Mouse (Mus musculus): ENCODE data around the gene Ptdss2. TPM values are rescaled to one million over a fixed set of nuclear protein-coding genes. Genes with fewer than 3 reads are reported as not detected.

The Ptdss2 gene
- polyA plus RNA-seq, 1 experiment from 2014 or later = 95.8 TPM

DNA sequence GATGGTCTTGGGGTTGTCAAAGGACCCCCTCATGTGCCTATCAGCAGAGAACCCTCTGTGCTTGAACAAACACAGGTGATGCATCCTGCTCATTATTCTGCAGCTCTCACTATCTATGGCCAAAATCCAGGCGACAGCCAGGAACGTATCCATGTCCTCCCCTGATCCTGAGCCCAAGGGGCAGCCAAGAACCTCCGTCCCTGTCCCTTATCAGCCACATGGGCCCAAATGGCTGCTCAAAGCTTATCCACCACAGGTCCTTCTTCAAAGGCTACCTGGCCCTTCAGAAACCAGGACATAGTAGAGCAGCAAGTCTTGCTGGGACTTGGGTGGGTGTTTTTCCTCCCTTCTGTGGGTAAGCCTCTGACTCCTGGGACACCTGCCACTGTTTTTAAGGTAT lies 66.0 kb downstream of the Ptdss2 start:
- 88% methylated on average over 3 of the region's 3 CpGs for WGBS
- Histone ChIP-seq H3K4me3 (ENCODE audit: low read length) (no peak overlapping the region), H3K9me3 (ENCODE audit: control insufficient read depth, low read length) (no peaks in the 10 kb centered on the region), H3K4me2 (ENCODE audit: low read length) (no peak overlapping the region), H3K36me3 (ENCODE audit: control insufficient read depth, insufficient read depth, low read length) (peaks cover 26% of the 10 kb centered on the region), H3K27ac (ENCODE audit: low read depth, low read length) (no peak overlapping the region), H3K9ac (ENCODE audit: low read depth, low read length) (no peak overlapping the region), H3K27me3 (replicated peaks; ENCODE audit: control insufficient read depth, insufficient read depth, low read length) (no peaks in the 10 kb centered on the region), H3K4me1 (ENCODE audit: control insufficient read depth, insufficient read depth, low read depth, low read length) (peaks cover 11% of the 10 kb centered on the region)
- ATAC-seq = no peak

DNA sequence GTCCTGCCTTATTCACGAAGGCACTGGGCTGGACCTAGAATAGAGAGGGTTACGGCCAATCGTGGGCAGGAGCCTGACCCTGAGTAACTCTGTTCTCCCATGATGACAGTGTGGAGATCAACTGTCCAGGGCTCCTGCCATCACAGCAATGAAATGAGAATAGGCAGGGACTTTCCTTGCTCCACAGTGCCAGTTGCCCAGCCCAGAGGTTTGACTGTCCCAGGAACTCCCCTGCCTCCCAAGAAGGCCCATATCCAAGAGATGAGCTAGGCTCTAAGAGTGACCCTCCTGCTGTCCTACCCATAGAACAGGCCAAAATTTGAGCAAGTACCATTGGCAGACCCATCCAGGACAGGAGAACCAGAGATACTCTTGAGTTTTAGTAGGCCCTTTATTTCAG lies 66.6 kb downstream of the Ptdss2 start:
- no peaks in the 10 kb centered on the region for H3K27me3 ChIP-seq (replicated peaks; ENCODE audit: control insufficient read depth, insufficient read depth, low read length)
- no peak for ATAC-seq
- H3K9me3 ChIP-seq (ENCODE audit: control insufficient read depth, low read length) = no peaks in the 10 kb centered on the region
- H3K4me1 ChIP-seq (ENCODE audit: control insufficient read depth, insufficient read depth, low read depth, low read length) = peaks cover 11% of the 10 kb centered on the region
- no peak overlapping the region for H3K9ac ChIP-seq (ENCODE audit: low read depth, low read length)
- H3K36me3 ChIP-seq (ENCODE audit: control insufficient read depth, insufficient read depth, low read length) = peaks cover 26% of the 10 kb centered on the region
- no peak overlapping the region for H3K27ac ChIP-seq (ENCODE audit: low read depth, low read length)
- H3K4me3 ChIP-seq (ENCODE audit: low read length) = no peak overlapping the region
- WGBS = 95% methylated on average over 3 of the region's 3 CpGs
- H3K4me2 ChIP-seq (ENCODE audit: low read length) = no peak overlapping the region

DNA sequence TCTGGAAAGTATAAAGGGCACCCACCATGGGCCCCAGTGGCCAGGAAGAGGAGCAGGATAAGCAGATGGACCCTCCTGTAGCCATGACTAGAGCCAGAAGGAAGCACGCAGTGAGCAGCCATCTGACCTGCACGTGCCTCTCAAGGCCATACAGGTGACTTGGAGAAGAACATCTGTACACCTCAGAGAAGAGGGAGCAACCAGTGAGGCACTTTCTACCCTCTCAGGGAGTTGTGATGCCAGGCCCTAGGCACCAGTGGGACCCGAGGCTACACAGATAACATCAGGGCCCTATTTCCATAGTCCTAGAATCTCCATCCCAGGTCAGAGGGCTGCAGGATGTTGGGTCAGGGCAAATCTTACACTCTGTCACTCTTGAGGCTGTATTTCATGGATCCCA lies 68.0 kb downstream of the Ptdss2 start:
- H3K9me3 ChIP-seq (ENCODE audit: control insufficient read depth, low read length) = no peaks in the 10 kb centered on the region
- ATAC-seq = no peak
- H3K4me3 ChIP-seq (ENCODE audit: low read length) = no peak overlapping the region
- H3K4me2 ChIP-seq (ENCODE audit: low read length) = no peak overlapping the region
- no peak overlapping the region for H3K27ac ChIP-seq (ENCODE audit: low read depth, low read length)
- peaks cover 16% of the 10 kb centered on the region for H3K4me1 ChIP-seq (ENCODE audit: control insufficient read depth, insufficient read depth, low read depth, low read length)
- H3K36me3 ChIP-seq (ENCODE audit: control insufficient read depth, insufficient read depth, low read length) = peaks cover 26% of the 10 kb centered on the region
- no peaks in the 10 kb centered on the region for H3K27me3 ChIP-seq (replicated peaks; ENCODE audit: control insufficient read depth, insufficient read depth, low read length)
- no peak overlapping the region for H3K9ac ChIP-seq (ENCODE audit: low read depth, low read length)
- WGBS = 100% methylated on average over 3 of the region's 3 CpGs

DNA sequence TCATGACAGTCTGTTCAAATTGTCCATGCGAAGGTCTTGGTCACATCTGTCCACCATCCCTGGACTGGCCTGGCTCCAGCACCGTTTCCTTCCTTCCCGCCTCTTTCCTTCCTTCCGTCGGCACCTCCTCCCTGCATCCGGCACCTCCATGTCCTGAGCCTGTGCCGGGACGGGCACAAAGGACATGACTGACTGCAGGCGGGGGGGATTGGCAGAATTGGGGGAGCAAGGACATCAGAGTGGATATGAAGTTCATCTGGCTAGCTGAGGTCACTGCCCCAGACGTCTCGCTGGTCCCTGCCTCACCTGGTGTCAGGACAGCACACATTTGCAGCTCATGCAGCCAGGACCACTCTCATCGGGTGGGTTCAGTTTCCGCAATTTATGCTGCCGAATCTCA lies 68.9 kb downstream of the Ptdss2 start:
- no peak overlapping the region for H3K27ac ChIP-seq (ENCODE audit: low read depth, low read length)
- peaks cover 19% of the 10 kb centered on the region for H3K4me1 ChIP-seq (ENCODE audit: control insufficient read depth, insufficient read depth, low read depth, low read length)
- H3K36me3 ChIP-seq (ENCODE audit: control insufficient read depth, insufficient read depth, low read length) = peaks cover 26% of the 10 kb centered on the region
- no peaks in the 10 kb centered on the region for H3K9me3 ChIP-seq (ENCODE audit: control insufficient read depth, low read length)
- no peak overlapping the region for H3K4me3 ChIP-seq (ENCODE audit: low read length)
- no peak overlapping the region for H3K9ac ChIP-seq (ENCODE audit: low read depth, low read length)
- no peak for ATAC-seq
- 91% methylated on average over 14 of the region's 14 CpGs for WGBS
- H3K4me2 ChIP-seq (ENCODE audit: low read length) = no peak overlapping the region
- H3K27me3 ChIP-seq (replicated peaks; ENCODE audit: control insufficient read depth, insufficient read depth, low read length) = no peaks in the 10 kb centered on the region

DNA sequence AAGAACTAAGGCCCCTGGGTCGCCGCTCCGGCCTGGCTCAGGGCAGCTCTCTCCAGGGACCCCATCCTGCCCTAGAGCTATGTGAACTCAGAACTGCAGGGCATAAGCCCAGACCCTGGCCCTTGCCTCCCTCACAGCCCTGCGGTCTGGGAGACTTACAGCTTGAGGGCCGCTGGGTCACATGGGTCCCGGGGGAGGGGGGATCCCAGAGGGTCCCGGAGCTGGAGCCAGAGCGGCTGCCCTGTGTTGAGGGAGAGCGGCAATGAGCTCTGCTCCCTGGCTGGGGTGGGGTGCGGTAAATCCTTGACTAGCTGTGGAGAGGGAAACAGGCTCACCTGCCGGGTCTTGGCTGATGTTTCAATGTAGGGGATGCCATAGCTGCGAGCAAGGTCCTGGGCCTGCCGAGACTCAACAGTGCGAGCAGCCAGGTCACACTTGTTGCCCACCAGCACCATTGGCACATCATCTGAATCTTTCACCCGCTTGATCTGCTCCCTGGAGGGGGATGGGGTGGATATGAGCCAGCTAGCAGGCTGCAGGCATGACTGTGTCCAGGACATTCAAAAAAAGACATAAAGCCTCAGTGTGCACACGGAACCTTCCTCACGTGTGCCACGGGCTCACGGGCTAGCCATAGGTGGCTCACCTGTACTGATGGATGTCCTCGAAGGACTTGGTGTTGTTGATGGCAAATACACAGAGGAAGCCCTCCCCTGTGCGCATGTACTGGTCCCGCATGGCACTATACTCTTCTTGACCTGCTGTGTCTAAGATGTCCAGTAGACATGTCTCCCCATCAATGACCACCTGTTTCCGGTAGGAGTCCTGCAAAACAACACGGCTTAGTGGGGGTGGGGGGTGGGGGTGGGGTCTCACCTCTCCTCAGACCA lies 69.9 kb downstream of the Ptdss2 start:
- Histone ChIP-seq H3K36me3 (ENCODE audit: control insufficient read depth, insufficient read depth, low read length) (peaks cover 26% of the 10 kb centered on the region), H3K9ac (ENCODE audit: low read depth, low read length) (no peak overlapping the region), H3K27ac (ENCODE audit: low read depth, low read length) (no peak overlapping the region), H3K4me1 (ENCODE audit: control insufficient read depth, insufficient read depth, low read depth, low read length) (peaks cover 19% of the 10 kb centered on the region), H3K4me2 (ENCODE audit: low read length) (peak overlapping the region; percentile 99), H3K9me3 (ENCODE audit: control insufficient read depth, low read length) (no peaks in the 10 kb centered on the region), H3K27me3 (replicated peaks; ENCODE audit: control insufficient read depth, insufficient read depth, low read length) (no peaks in the 10 kb centered on the region), H3K4me3 (ENCODE audit: low read length) (no peak overlapping the region; the same call in 1 of the 2 replicates)
- ATAC-seq = no peak
- 88% methylated on average over 24 of the region's 24 CpGs for WGBS

DNA sequence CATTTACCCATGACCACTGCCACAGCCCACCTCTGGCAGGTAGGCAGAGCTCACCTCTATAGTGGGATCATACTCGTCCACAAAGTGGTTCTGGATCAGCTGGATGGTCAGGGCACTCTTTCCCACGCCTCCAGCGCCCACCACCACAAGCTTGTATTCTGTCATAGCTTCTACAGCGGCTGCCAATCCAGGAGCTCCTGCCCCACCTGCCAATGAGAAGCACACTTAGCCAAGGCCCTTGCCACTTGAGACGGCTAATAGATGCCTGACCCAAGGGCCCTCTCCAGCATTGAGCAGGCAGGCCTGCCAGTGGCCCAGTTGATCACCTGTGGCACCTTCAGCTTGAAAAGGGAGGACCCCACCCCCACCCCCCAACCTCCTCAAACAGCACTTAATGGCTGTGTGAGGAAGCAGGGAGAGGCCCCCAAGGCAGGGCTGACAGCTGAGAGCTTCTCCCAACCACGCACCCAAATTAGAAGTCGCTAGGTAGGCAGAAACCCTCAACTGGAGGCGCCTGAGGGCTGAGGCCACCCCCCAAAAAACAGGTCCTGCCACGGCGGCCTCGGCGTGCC lies 70.7 kb downstream of the Ptdss2 start:
- Histone ChIP-seq H3K27me3 (replicated peaks; ENCODE audit: control insufficient read depth, insufficient read depth, low read length) (no peaks in the 10 kb centered on the region), H3K4me3 (ENCODE audit: low read length) (peak overlapping the region; percentile 69), H3K9ac (ENCODE audit: low read depth, low read length) (peak overlapping the region; percentile 98), H3K4me1 (ENCODE audit: control insufficient read depth, insufficient read depth, low read depth, low read length) (peaks cover 19% of the 10 kb centered on the region), H3K27ac (ENCODE audit: low read depth, low read length) (peak overlapping the region; percentile 87; the same call in 1 of the 2 replicates), H3K4me2 (ENCODE audit: low read length) (peak overlapping the region; percentile 99), H3K36me3 (ENCODE audit: control insufficient read depth, insufficient read depth, low read length) (peaks cover 26% of the 10 kb centered on the region), H3K9me3 (ENCODE audit: control insufficient read depth, low read length) (no peaks in the 10 kb centered on the region)
- ATAC-seq = no peak
- WGBS = 30% methylated on average over 12 of the region's 12 CpGs

DNA sequence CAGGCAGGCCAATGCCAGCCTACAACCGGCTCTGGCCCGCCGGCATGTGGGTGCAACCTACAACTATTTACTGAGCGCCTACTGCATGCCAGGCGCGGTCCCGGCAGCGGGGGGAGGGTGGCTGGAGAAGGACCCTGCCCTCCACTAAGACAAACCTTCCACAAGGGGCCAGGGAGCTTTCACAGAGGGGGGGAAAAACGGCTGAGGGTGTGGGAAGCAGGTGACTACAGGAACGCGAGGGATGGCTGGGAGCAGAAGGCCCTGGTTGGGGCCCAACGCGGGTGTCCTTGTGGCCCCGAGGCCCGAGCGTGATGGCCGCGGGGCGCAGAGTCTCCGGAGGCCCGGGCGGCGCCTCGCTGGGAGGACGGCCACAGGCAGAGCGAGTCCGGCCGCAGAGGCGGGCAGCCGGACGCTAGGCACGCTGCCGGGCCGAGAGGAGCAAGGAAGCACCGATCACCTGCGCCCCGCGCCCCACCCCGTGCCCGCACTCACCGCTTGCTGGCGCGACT lies 71.2 kb downstream of the Ptdss2 start:
- 0% methylated on average over 26 of the region's 43 CpGs for WGBS
- Histone ChIP-seq H3K36me3 (ENCODE audit: control insufficient read depth, insufficient read depth, low read length) (peaks cover 26% of the 10 kb centered on the region), H3K27ac (ENCODE audit: low read depth, low read length) (peak overlapping the region; percentile 87), H3K4me2 (ENCODE audit: low read length) (peak overlapping the region; percentile 99), H3K27me3 (replicated peaks; ENCODE audit: control insufficient read depth, insufficient read depth, low read length) (no peaks in the 10 kb centered on the region), H3K9me3 (ENCODE audit: control insufficient read depth, low read length) (no peaks in the 10 kb centered on the region), H3K4me1 (ENCODE audit: control insufficient read depth, insufficient read depth, low read depth, low read length) (peaks cover 19% of the 10 kb centered on the region), H3K9ac (ENCODE audit: low read depth, low read length) (peak overlapping the region; percentile 98), H3K4me3 (ENCODE audit: low read length) (peak overlapping the region; percentile 69)
- ATAC-seq = peak; percentile 59

DNA sequence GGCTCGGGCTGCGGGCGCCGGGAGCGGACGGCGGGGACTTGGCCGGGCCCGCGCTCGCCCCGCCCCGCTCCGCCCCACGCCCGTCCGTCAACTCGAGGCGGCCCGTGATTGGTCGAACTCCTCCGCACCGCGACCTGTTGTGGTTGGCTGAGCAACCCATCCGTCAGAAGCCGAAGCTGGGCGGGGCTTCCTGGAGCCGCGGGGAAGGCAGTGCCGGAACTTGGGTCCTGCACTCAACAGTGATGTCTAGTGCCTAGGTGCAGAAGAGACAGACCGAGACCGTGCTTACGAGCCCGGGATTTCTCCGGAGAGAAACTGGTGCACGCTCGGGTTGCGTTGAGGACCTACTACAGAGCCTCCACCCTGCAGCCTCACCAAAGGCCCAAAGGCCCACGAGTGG lies 71.8 kb downstream of the Ptdss2 start, which contains the start of the genes Hras and Lrrc56:
TSS of gene Hras (minus strand) at position 58 of the 400 bp plus-strand sequence.
TSS of gene Lrrc56 (plus strand) at position 210 of the 400 bp plus-strand sequence.
- under 1% methylated on average over 36 of the region's 39 CpGs for WGBS
- Histone ChIP-seq H3K4me2 (ENCODE audit: low read length) (peak within 1 kb of the TSS; percentile 99), H3K9me3 (ENCODE audit: control insufficient read depth, low read length) (no peaks in the 10 kb centered on the region), H3K36me3 (ENCODE audit: control insufficient read depth, insufficient read depth, low read length) (peaks cover 26% of the 10 kb centered on the region), H3K9ac (ENCODE audit: low read depth, low read length) (peak within 1 kb of the TSS; percentile 98), H3K4me1 (ENCODE audit: control insufficient read depth, insufficient read depth, low read depth, low read length) (peaks cover 19% of the 10 kb centered on the region), H3K4me3 (ENCODE audit: low read length) (peak within 1 kb of the TSS; percentile 69), H3K27ac (ENCODE audit: low read depth, low read length) (peak within 1 kb of the TSS; percentile 87), H3K27me3 (replicated peaks; ENCODE audit: control insufficient read depth, insufficient read depth, low read length) (no peaks in the 10 kb centered on the region)
- peak; percentile 95 for ATAC-seq

DNA sequence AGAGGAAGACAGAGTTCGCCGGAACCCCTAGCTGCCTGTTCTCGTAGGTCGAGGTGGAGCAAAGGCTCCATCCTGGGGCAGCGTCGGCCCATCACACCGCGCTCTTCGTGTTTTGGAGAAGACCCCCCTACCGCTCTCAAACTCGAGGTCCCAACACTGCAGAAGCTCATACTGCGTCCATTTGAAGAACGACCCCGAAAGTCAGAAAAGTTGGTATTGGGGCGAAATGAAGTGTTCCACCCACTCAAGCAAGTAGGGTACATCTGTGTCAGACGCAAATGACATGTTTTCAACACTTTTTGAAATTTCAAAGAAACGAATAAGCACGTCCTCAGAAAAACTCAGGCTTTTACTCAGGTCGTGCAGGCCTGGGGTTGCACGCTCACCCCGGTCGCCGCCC lies 72.2 kb downstream of the Ptdss2 start:
- H3K4me2 ChIP-seq (ENCODE audit: low read length) = peak overlapping the region; percentile 99
- 0 out of 2 replicates have a peak, but pooled peaks have one; percentile 0 for ATAC-seq
- 0% methylated on average over 23 of the region's 23 CpGs for WGBS
- H3K9ac ChIP-seq (ENCODE audit: low read depth, low read length) = peak overlapping the region; percentile 71
- peak overlapping the region; percentile 69 for H3K4me3 ChIP-seq (ENCODE audit: low read length)
- peak overlapping the region; percentile 82 for H3K27ac ChIP-seq (ENCODE audit: low read depth, low read length)
- peaks cover 23% of the 10 kb centered on the region for H3K36me3 ChIP-seq (ENCODE audit: control insufficient read depth, insufficient read depth, low read length)
- H3K4me1 ChIP-seq (ENCODE audit: control insufficient read depth, insufficient read depth, low read depth, low read length) = peaks cover 19% of the 10 kb centered on the region
- H3K27me3 ChIP-seq (replicated peaks; ENCODE audit: control insufficient read depth, insufficient read depth, low read length) = no peaks in the 10 kb centered on the region
- no peaks in the 10 kb centered on the region for H3K9me3 ChIP-seq (ENCODE audit: control insufficient read depth, low read length)

Data from hindbrain, embryonic 16.5 days (tissue).